Mouse (Mus musculus) effector memory CD4-positive, alpha-beta T cell, adult 7 months (primary cell): Measurements from ENCODE around the gene A630076J17Rik. TPM values are rescaled to one million over a fixed set of nuclear protein-coding genes. Genes with fewer than 3 reads are reported as not detected.

Source experiments
- polyA plus RNA-seq: library from polyadenylated mRNA; unstranded; fragments of 100-300 nt; shearing (Covaris generic); gene quantifications from one replicate; pipeline ENCODE4 v1.2.1, GENCODE M21; 2017

Gene A630076J17Rik
- not detected for polyA plus RNA-seq

DNA sequence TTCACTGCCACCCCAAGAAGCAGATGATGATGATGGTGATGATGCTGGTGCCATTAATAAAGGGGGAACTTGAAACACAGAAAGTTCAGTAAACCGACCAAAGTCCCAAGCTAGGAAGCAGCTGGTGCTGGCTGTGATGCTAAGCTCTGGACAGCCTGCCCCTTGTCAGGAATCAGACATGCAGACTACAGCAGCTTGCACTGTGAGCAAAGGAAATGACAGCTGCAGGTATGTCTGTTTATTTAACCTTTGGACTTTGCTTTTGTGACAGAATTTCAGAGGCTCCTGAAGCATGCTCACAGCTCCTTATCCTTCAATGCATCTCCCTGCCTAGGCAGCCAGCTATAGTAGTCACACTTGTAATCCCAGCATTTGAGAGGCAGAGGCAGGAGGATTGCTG, at the start of gene A630076J17Rik:
Gene A630076J17Rik (plus strand): TSS at position 88 of the 400 bp plus-strand sequence.

GRCm38 (mm10) chr3:107182756-107183155, 47.7 kb upstream of the A630076J17Rik start, which contains the start of gene Kcna10:
TSS of gene Kcna10 (plus strand) at chr3:107183056.

GRCm38 (mm10) chr3:107221608-107222007, 8.8 kb upstream of the A630076J17Rik start, which contains the start of gene Cym:
TSS of gene Cym (minus strand) at chr3:107221732.

GRCm38 (mm10) chr3:107239607-107240006, 9.2 kb downstream of the A630076J17Rik start, which contains the start of gene Prok1:
TSS of gene Prok1 (minus strand) at chr3:107239707.

DNA sequence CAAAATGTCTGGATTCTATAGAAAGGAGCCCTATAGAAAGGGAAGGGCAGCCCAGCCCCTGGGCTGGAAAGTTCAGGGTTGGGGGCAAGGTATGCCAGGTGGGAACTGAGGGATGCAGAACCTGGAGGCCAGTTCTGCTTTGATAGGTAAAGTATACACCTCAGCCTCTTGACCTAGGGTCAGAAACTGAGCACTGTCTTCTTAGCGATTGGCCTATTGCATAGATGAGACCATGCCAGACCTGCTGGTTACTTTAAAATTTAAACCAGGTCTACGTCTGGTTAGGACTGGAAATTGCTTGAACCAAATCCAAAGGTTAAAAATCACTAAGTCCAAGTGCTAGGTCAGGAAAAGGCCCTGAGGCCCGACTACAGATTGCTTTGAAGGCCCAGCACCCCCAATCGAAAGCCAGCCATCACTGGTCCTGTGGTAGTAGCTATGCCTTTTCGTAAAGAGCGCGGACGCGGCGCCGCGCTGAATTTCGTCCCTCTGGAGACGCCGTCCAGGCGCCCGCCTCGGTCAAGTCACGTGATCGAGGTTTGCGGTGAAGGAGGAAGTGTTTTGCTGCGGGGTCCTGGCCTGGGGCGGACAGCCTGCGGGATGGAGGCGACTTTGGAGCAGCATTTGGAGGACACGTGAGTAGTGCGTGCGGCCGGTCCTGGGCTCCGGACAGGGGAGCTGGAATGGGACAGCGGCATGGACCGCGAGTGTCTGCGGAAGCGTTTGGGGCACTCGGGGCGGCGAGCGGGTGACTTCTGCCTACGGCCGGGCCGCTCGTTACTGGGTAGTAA, 48.3 kb downstream of the A630076J17Rik start, which contains the start of gene Lamtor5:
Gene Lamtor5 (plus strand): TSS at position 380 of the 791 bp plus-strand sequence.

Other genes with a start within 250 kb of the A630076J17Rik start
- gene Kcna3, start 194.4 kb upstream of the A630076J17Rik start, polyA plus RNA-seq, result 33.0 TPM
- 0.05 TPM for gene Kcna2, start 129.5 kb upstream of the A630076J17Rik start, polyA plus RNA-seq
- not detected for gene Kcna10, start 47.6 kb upstream of the A630076J17Rik start, polyA plus RNA-seq
- gene Cym, start 8.9 kb upstream of the A630076J17Rik start, polyA plus RNA-seq, result not detected
- 0.50 TPM for gene Prok1, start 9.1 kb downstream of the A630076J17Rik start, polyA plus RNA-seq
- 98.2 TPM for gene Lamtor5, start 48.2 kb downstream of the A630076J17Rik start, polyA plus RNA-seq
- gene Slc16a4, start 60.6 kb downstream of the A630076J17Rik start, polyA plus RNA-seq, result 0.18 TPM
- 14.9 TPM for gene Rbm15, start 103.1 kb downstream of the A630076J17Rik start, polyA plus RNA-seq
- not detected for gene Kcnc4, start 228.9 kb downstream of the A630076J17Rik start, polyA plus RNA-seq